Mouse (Mus musculus) right cerebral cortex, postnatal 36 days (tissue): Measurements from ENCODE around the gene Sfxn1.

Source experiments
- DNase-seq, 2 experiments: peaks; one replicate each; pipeline ENCODE4 v3.0.0; 2022; ENCODE audit warnings: low spot score in 2 of 2, mixed read lengths in 1 of 2

The Sfxn1 gene

GRCm38 (mm10) chr13:54071606-54072331 is at the start of gene Sfxn1:
Gene Sfxn1, plus strand, starts transcription at chr13:54071869.
- peak; percentile 71 to 75 for DNase-seq

- peak in 1 of 2 experiments; percentile 32 for DNase-seq
Observed at GRCm38 (mm10) chr13:54023311-54023710, 48.4 kb upstream of the Sfxn1 start.

GRCm38 (mm10) chr13:54027079-54027478 is 44.6 kb upstream of the Sfxn1 start:
- DNase-seq, result no peak

GRCm38 (mm10) chr13:54033653-54034052 is 38.0 kb upstream of the Sfxn1 start:
- DNase-seq, result no peak

GRCm38 (mm10) chr13:54035541-54035940 is 36.1 kb upstream of the Sfxn1 start:
- no peak for DNase-seq

- DNase-seq, result no peak
Observed at GRCm38 (mm10) chr13:54037936-54038335, 33.7 kb upstream of the Sfxn1 start.

GRCm38 (mm10) chr13:54040256-54040655 is 31.4 kb upstream of the Sfxn1 start:
- DNase-seq, result no peak

GRCm38 (mm10) chr13:54048679-54049352 is 22.9 kb upstream of the Sfxn1 start:
- DNase-seq, result no peak

GRCm38 (mm10) chr13:54051641-54052040 is 20.0 kb upstream of the Sfxn1 start:
- DNase-seq, result no peak

GRCm38 (mm10) chr13:54054962-54055361 is 16.7 kb upstream of the Sfxn1 start:
- DNase-seq, result no peak

GRCm38 (mm10) chr13:54055448-54055861 is 16.2 kb upstream of the Sfxn1 start, which contains the start of gene Drd1:
Gene Drd1, minus strand, starts transcription at chr13:54055705.
- DNase-seq, result peak; percentile 70 to 84

GRCm38 (mm10) chr13:54062068-54062467 is 9.6 kb upstream of the Sfxn1 start:
- no peak for DNase-seq

GRCm38 (mm10) chr13:54063292-54063691 is 8.4 kb upstream of the Sfxn1 start:
- DNase-seq, result no peak

- DNase-seq, result no peak
Observed at GRCm38 (mm10) chr13:54066081-54066746, 5.5 kb upstream of the Sfxn1 start.

GRCm38 (mm10) chr13:54067617-54068166 is 4.0 kb upstream of the Sfxn1 start:
- no peak for DNase-seq

GRCm38 (mm10) chr13:54071011-54071410 is 658 bp upstream of the Sfxn1 start:
- no peak for DNase-seq

- DNase-seq, result no peak
Observed at GRCm38 (mm10) chr13:54072526-54073057, 923 bp downstream of the Sfxn1 start.

GRCm38 (mm10) chr13:54073066-54073465 is 1.4 kb downstream of the Sfxn1 start:
- DNase-seq, result no peak

- no peak for DNase-seq
Observed at GRCm38 (mm10) chr13:54073491-54073890, 1.8 kb downstream of the Sfxn1 start.

- no peak for DNase-seq
Observed at GRCm38 (mm10) chr13:54075416-54075815, 3.7 kb downstream of the Sfxn1 start.

GRCm38 (mm10) chr13:54076051-54076450 is 4.4 kb downstream of the Sfxn1 start:
- DNase-seq, result no peak
